Mouse (Mus musculus) ES-E14 (cell line): Measurements from ENCODE around the gene Rassf8. TPM values are rescaled to one million over a fixed set of nuclear protein-coding genes. Genes with fewer than 3 reads are reported as not detected.

Source experiments
- DNase-seq: peaks from one replicate; pipeline ENCODE4 v3.0.0-alpha.2; 2013; ENCODE audit warnings: low read depth, low spot score
- H3K27ac ChIP-seq: 2 replicates; pipeline ENCODE4 v1.5.1; 2012; ENCODE audit warnings: low read depth, mild to moderate bottlenecking, low read length, moderate library complexity, mixed read lengths; ENCODE audit not compliant: poor library complexity, insufficient read depth, severe bottlenecking
- H3K36me3 ChIP-seq: 2 replicates; pipeline ENCODE4 v1.6.1; 2012; ENCODE audit warnings: mild to moderate bottlenecking, low read length, moderate library complexity, mixed read lengths; ENCODE audit not compliant: control insufficient read depth, poor library complexity, insufficient read depth, severe bottlenecking
- H3K4me1 ChIP-seq, 2 experiments: fragments of 150-350 bp in 1 of 2; sonication (generic) in 1 of 2; 2 replicates each; pipeline ENCODE4 v1.6.1; 2012; ENCODE audit warnings: low read length in 2 of 2, mild to moderate bottlenecking in 1 of 2, mixed read lengths in 1 of 2; ENCODE audit not compliant: control insufficient read depth in 2 of 2, insufficient read depth in 2 of 2, poor library complexity in 1 of 2
- H3K4me3 ChIP-seq, 2 experiments: fragments of 150-350 bp in 1 of 2; sonication (generic) in 1 of 2; 2 replicates each; pipeline ENCODE4 v1.5.1; 2012; ENCODE audit warnings: low read length in 2 of 2, low read depth in 1 of 2, mild to moderate bottlenecking in 1 of 2, mixed read lengths in 1 of 2; ENCODE audit not compliant: insufficient read depth in 1 of 2, poor library complexity in 1 of 2, severe bottlenecking in 1 of 2
- H3K9ac ChIP-seq: 2 replicates; pipeline ENCODE4 v1.6.1; 2012; ENCODE audit warnings: low read depth, mild to moderate bottlenecking, low read length, mixed read lengths; ENCODE audit not compliant: poor library complexity, insufficient read depth, severe bottlenecking
- H3K9me3 ChIP-seq: fragments of 150-350 bp; sonication (generic); 2 replicates; pipeline ENCODE4 v1.6.1; 2012; ENCODE audit warnings: low read depth, mild to moderate bottlenecking, low read length; ENCODE audit not compliant: control insufficient read depth, insufficient read depth
- CHD2 ChIP-seq: IDR thresholded peaks from 2 replicates; pipeline ENCODE4 v1.6.1; 2014; ENCODE audit warnings: mild to moderate bottlenecking, low read depth, low read length, inconsistent platforms
- HCFC1 ChIP-seq: IDR thresholded peaks from 2 replicates; pipeline ENCODE4 v1.6.1; 2012; ENCODE audit warnings: low read length, inconsistent platforms, borderline replicate concordance; ENCODE audit not compliant: insufficient read depth
- MAFK ChIP-seq: IDR thresholded peaks from 2 replicates; pipeline ENCODE4 v1.6.1; 2014; ENCODE audit warnings: mild to moderate bottlenecking, low read depth, low read length, inconsistent platforms; ENCODE audit not compliant: insufficient read depth
- ZC3H11A ChIP-seq: IDR thresholded peaks from 2 replicates; pipeline ENCODE4 v1.6.1; 2012; ENCODE audit warnings: low read depth, mild to moderate bottlenecking, inconsistent platforms, low read length, borderline replicate concordance
- ZNF384 ChIP-seq: IDR thresholded peaks from 2 replicates; pipeline ENCODE4 v1.6.1; 2012; ENCODE audit warnings: low read depth, low read length, inconsistent platforms
- in situ Hi-C, 2 experiments: fragments of 600-800 bp; cut with MboI; formaldehyde crosslinking; loops; one replicate each; pipeline ENCODE4 v1.15.1; 2025; ENCODE audit warnings: low sequenced_read_pairs in 2 of 2, inconsistent platforms in 1 of 2; ENCODE audit not compliant: unreplicated experiment in 2 of 2
- total RNA-seq: library from RNA; depleted of rRNA; stranded (reverse); fragments of 300-350 nt; gene quantifications from 2 replicates; pipeline ENCODE4 v1.2.3, GENCODE M21; 2012

The Rassf8 gene
- total RNA-seq, 1 experiment, result 9.0 TPM

DNA sequence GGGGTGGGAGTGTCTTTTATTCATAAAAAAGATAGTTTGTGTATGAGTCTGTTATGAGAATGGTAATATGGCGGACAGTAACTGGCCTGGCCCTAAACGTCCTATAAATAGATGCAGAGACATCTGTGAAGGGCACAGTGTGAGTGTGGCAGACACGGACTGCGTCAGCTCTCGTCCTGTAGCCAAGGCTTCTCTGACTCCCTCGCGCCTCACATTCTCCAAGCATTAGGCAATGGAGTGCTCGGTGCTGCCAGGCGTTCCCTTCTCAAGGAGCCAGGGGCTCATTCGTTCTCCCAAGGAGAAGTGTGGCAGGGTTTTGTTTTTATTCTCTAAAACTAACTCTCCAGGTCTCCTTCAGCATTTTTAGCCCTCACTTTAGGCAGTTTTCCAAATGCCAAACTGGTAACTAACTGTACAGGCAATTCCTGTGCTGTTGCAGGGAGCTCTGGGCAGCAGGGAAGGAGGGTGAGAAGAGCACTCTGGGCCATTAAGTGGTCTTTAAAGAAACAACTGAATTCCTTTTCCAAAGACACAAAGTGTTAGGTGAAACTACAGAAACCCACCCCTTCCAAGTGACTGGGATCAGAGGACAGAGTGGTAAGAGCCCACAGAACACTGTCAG, 22.2 kb downstream of the Rassf8 start:
- Histone ChIP-seq H3K9me3 (no peaks in the 10 kb centered on the region), H3K27ac (no peak overlapping the region), H3K36me3 (no peaks in the 10 kb centered on the region), H3K4me3 (no peak overlapping the region), H3K9ac (no peak overlapping the region), H3K4me1 (no peaks in the 10 kb centered on the region)
- in situ Hi-C loops, result no loop called here
- no peak for DNase-seq
- TF ChIP-seq CHD2 (no peak), HCFC1 (no peak), ZC3H11A (no peak), MAFK (no peak), ZNF384 (no peak)

DNA sequence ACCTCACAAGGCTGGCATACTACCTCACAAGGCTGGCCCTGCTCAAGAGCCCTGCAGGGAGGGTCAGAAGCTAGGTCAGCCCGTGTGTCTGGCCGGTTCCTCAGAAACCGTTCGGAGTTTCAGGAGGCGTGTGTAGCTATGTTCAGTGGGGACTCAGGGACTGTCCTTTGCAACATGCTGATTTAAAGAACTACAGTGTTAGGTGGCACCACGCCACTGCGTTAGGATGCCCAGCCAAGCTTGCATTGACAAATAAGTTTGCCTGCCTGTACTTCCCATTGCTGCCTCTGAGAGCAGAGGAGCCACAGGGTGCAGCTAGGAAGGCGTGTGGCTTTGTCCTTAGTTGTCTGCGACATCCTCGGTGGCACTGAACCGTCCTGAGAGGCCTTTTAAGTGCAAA, 23.3 kb downstream of the Rassf8 start:
- H3K27ac ChIP-seq, result no peak overlapping the region

DNA sequence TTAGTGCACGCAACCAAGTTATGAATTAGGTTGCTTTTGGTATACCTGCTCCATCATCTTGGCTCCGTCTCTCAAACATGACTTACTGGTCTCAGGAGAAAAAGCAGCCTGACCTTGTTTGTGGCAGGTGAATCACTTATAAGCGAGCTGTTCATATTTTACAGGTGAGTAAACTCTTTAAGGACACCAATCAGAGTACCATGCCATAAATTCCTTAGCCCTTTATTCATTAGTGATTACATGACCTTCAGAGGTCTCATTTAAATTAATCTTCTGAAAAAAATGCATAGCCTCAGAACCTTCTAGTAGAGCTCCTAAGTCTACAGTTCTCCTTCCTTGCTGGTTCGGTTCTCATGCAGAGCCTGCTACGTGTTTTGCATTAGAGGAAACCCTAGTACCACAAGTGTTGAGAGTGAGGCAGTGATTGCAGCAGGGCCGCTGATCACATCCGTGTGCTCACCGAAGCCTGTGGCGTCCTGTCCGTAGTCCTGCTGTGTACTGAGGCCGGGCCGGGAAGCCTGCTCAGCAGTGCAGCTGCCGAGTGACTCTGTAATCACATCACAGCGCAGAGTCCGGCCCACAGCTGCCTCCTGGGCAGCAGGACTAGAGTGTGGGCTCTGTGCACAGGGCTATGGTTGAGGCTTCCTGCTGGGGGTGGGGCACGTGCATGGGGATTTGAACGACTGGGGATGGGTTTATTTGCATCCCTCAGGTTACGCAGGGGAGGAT, 23.9 kb downstream of the Rassf8 start:
- DNase-seq, result no peak
- in situ Hi-C loops, result no loop called here
- Histone ChIP-seq H3K4me3 (no peak overlapping the region), H3K27ac (no peak overlapping the region), H3K9ac (no peak overlapping the region), H3K36me3 (no peaks in the 10 kb centered on the region), H3K4me1 (no peaks in the 10 kb centered on the region), H3K9me3 (no peaks in the 10 kb centered on the region)
- TF ChIP-seq HCFC1 (no peak), ZC3H11A (no peak), MAFK (no peak), CHD2 (no peak), ZNF384 (no peak)

More for the DNA sequence above, 23.3 kb downstream of the Rassf8 start:
- Histone ChIP-seq H3K4me3 (no peak overlapping the region), H3K9me3 (no peaks in the 10 kb centered on the region), H3K36me3 (no peaks in the 10 kb centered on the region), H3K4me1 (no peaks in the 10 kb centered on the region), H3K9ac (no peak overlapping the region)
- TF ChIP-seq CHD2 (no peak), HCFC1 (no peak), MAFK (no peak), ZC3H11A (no peak), ZNF384 (no peak)
- no peak for DNase-seq
- in situ Hi-C loops, result no loop called here

DNA sequence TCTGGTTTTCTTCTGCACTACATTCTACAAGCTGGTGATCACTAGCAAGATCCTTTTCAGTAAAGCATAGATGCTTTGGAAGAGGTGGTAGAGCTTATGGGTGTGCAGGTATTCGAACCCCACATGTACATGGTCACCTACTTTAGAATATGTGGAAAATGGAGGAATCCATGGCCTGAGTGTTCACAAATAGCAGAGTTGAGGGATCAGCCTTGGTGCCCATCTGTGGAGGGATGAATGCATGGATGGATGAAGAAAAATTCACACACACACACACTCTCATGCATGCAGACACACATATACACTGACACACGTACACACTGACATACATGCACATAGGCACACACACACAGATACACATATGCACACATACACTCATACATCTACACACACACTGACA, 27.9 kb downstream of the Rassf8 start:
- H3K9ac ChIP-seq, result no peak overlapping the region
- H3K27ac ChIP-seq, result no peak overlapping the region
- H3K4me1 ChIP-seq, result no peaks in the 10 kb centered on the region
- H3K9me3 ChIP-seq, result no peaks in the 10 kb centered on the region
- in situ Hi-C loops, result no loop called here
- TF ChIP-seq CHD2 (no peak), ZC3H11A (no peak), ZNF384 (no peak)
- H3K36me3 ChIP-seq, result no peaks in the 10 kb centered on the region
- DNase-seq, result no peak
- H3K4me3 ChIP-seq, result no peak overlapping the region

DNA sequence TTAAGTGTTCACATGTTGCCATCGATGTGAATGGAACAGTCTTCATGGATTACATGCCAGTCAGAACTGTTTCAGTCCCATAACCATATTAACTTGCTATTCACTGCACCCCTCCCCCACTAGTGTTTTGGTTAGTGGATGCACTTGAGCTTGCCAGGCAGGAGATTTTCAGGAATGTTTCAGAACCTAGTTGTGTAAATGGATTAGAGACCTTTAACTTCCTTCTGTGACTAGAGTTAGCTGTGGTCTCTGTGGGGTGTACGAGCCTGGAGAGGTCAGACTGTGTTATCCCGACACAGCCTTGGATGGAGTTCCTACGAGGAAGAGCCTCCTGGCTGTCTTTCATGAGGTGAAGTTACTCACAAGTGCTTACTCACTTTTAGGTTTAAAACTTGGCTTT, 29.7 kb downstream of the Rassf8 start:
- Histone ChIP-seq H3K9ac (no peak overlapping the region), H3K4me3 (no peak overlapping the region), H3K4me1 (no peaks in the 10 kb centered on the region), H3K9me3 (no peaks in the 10 kb centered on the region), H3K27ac (no peak overlapping the region), H3K36me3 (no peaks in the 10 kb centered on the region)
- no peak for DNase-seq
- in situ Hi-C loops, result no loop called here
- no peak for TF ChIP-seq ZNF384
- TF ChIP-seq MAFK, result no peak
- TF ChIP-seq ZC3H11A, result no peak
- TF ChIP-seq HCFC1, result no peak
- TF ChIP-seq CHD2, result no peak
